Mouse (Mus musculus) heart, embryonic 15.5 days (tissue): ENCODE results near the gene Cask. TPM values are rescaled to one million over a fixed set of nuclear protein-coding genes. Genes with fewer than 3 reads are reported as not detected.

Source experiments
- ATAC-seq: fragments of 200-750 bp; cut with Nextera tagmentation; replicated peaks from 2 replicates; pipeline ENCODE4 v1.8.0; 2017; ENCODE audit warnings: low read depth, moderate TSS enrichment; ENCODE audit not compliant: insufficient number of reproducible peaks, insufficient read depth, low FRiP score
- H3K27ac ChIP-seq: fragments of 300-500 bp; sonication (generic); 2 replicates; pipeline ENCODE4 v1.5.1; 2015; ENCODE audit warnings: mild to moderate bottlenecking, inconsistent platforms
- H3K27me3 ChIP-seq: fragments of 300-500 bp; sonication (generic); 2 replicates; pipeline ENCODE4 v1.6.1; 2015; ENCODE audit warnings: inconsistent platforms
- H3K36me3 ChIP-seq: fragments of 300-500 bp; sonication (generic); 2 replicates; pipeline ENCODE4 v1.6.1; 2015; ENCODE audit warnings: mild to moderate bottlenecking, inconsistent platforms
- H3K4me1 ChIP-seq: fragments of 300-500 bp; sonication (generic); replicated peaks from 2 replicates; pipeline ENCODE4 v1.6.1; 2015; ENCODE audit warnings: inconsistent platforms
- H3K4me2 ChIP-seq: fragments of 300-500 bp; sonication (generic); 2 replicates; pipeline ENCODE4 v1.6.1; 2015; ENCODE audit warnings: inconsistent platforms, mild to moderate bottlenecking, moderate library complexity
- H3K4me3 ChIP-seq: fragments of 300-500 bp; sonication (generic); 2 replicates; pipeline ENCODE4 v1.5.1; 2015; ENCODE audit warnings: mild to moderate bottlenecking, inconsistent platforms
- H3K9ac ChIP-seq: fragments of 300-500 bp; sonication (generic); 2 replicates; pipeline ENCODE4 v1.6.1; 2015; ENCODE audit warnings: mild to moderate bottlenecking, inconsistent platforms
- H3K9me3 ChIP-seq: fragments of 300-500 bp; sonication (generic); replicated peaks from 2 replicates; pipeline ENCODE4 v1.6.1; 2016; ENCODE audit warnings: inconsistent platforms
- WGBS: fragments of 180-500 bp; shearing (Covaris S2); methylation state at CpG from one replicate; pipeline ENCODE4 v1.1.7; 2015; ENCODE audit warnings: mixed read lengths; 5-methylcytosine and 5-hydroxymethylcytosine counted together
- polyA plus RNA-seq: library from polyadenylated mRNA; unstranded; fragments of >200 nt; fragmentation: Nextera tagmentation; extraction: Ambion mirVana; gene quantifications from 2 replicates; pipeline ENCODE4 v1.2.1, GENCODE M21; 2015

Gene Cask
- polyA plus RNA-seq, 1 experiment from 2014 or later = 6.1 TPM

DNA sequence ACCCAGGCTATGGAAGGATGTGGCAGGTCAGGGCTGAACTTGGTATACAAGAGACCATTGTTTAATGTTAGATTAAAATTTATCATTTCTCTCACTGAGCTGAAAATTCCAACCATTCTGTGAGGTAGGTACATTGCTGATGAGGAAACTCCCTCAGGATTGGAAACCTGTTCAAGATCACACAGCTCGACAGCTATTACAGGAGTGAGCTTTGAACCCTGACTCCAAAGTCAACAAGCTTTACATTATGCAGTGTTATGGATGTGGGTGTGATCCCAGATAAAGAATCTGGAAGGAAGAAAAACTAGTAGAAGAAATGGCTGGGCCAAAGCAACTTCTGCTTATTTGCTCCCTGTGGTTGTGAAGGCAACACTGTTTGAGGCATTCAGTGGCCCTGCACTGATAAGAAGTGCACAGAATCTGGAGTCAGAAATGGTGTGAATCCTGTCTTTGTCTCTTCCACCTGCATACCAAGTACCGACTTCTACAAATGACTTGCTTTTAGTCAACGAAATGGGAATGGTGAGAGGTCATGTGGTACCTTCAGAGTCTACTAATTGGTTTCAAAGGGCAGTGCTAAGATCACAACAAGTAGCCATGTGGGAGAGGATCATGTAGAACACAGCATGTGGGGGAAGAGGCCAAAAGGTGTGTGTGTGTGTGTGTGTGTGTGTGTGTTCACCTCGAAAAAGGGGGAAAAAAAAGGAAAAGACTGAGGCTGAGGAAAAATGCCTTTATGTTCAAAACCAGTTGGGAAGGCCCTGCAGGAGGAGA is 134.2 kb downstream of the Cask start:
- Histone ChIP-seq H3K9ac (no peak overlapping the region), H3K4me1 (no peaks in the 10 kb centered on the region), H3K36me3 (no peaks in the 10 kb centered on the region), H3K4me2 (no peak overlapping the region), H3K27ac (no peak overlapping the region), H3K9me3 (no peaks in the 10 kb centered on the region), H3K4me3 (no peak overlapping the region), H3K27me3 (no peaks in the 10 kb centered on the region)
- ATAC-seq = no peak
- WGBS = 67% methylated on average over 4 of the region's 4 CpGs

DNA sequence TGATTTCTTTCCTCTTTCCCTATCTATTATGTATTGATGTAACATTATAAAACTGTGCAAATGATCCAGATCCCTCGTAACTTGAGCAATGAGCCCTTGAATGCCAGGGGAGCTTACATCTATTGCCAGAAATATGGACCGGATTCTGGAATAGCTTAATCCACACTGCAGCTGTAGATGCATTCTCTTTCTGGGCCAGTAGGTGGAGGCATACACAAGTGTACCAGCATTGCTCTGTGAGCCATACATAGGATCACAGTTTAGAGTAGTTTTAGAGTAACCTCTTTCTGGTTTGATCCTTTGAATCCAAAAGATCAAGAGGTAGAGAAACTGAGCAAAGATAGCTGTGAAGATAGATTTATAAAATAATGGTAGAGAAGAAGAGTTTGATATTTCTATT is 141.0 kb downstream of the Cask start:
- H3K27ac ChIP-seq = no peak overlapping the region
- ATAC-seq = no peak
- no peaks in the 10 kb centered on the region for H3K4me1 ChIP-seq
- no peak overlapping the region for H3K9ac ChIP-seq
- H3K4me3 ChIP-seq = no peak overlapping the region
- no peaks in the 10 kb centered on the region for H3K36me3 ChIP-seq
- H3K27me3 ChIP-seq = no peaks in the 10 kb centered on the region
- H3K9me3 ChIP-seq = no peaks in the 10 kb centered on the region
- H3K4me2 ChIP-seq = no peak overlapping the region
- WGBS = 31% methylated on average over 2 of the region's 2 CpGs

DNA sequence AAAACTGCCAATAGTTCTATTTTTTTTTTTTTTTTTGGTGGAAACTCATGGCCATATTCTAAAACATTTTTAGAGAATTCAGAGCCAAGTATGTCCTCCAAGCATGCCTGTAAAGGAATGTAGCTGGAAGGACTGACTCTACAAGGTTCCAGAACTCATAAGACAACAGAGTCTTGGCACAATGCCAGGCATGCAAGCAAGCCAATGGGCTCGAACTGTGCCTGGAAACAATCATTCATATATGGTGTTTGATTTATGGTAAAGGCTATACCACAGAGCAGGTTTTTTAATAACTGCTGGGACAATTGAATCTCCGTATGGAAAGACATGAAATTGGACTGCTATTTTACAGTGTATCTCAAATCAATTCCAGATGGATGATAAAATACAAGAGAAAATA is 146.1 kb downstream of the Cask start:
- no peak overlapping the region for H3K27ac ChIP-seq
- ATAC-seq = no peak
- 33% methylated on average over 2 of the region's 2 CpGs for WGBS

DNA sequence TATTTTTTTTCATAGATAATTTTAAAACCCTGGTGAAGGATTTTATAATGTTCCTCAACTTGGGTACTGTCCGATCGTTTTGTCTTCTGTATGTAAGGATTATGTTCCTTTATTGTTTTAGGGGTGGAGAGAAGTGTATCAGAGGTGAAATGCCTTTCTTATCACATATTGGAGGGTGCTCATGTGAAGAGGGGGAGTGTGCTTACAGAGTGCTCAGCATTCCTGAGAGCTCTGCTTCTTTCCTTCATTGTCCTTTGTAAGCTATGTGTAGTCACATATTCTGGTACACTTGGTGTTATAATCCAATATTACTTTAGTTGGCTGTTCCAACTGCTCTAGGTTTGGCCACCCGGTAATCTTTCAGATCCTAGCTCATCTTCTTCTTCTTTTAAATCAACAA is 150.5 kb downstream of the Cask start:
- 64% methylated on average over 3 of the region's 3 CpGs for WGBS
- no peak overlapping the region for H3K27ac ChIP-seq
- H3K4me3 ChIP-seq = no peak overlapping the region
- H3K9ac ChIP-seq = no peak overlapping the region
- no peaks in the 10 kb centered on the region for H3K36me3 ChIP-seq
- H3K27me3 ChIP-seq = no peaks in the 10 kb centered on the region
- ATAC-seq = no peak
- no peak overlapping the region for H3K4me2 ChIP-seq
- no peaks in the 10 kb centered on the region for H3K9me3 ChIP-seq
- H3K4me1 ChIP-seq = no peaks in the 10 kb centered on the region

More for the DNA sequence above, 146.1 kb downstream of the Cask start:
- Histone ChIP-seq H3K9me3 (no peaks in the 10 kb centered on the region), H3K4me3 (no peak overlapping the region), H3K9ac (no peak overlapping the region), H3K36me3 (no peaks in the 10 kb centered on the region), H3K4me2 (no peak overlapping the region), H3K27me3 (no peaks in the 10 kb centered on the region), H3K4me1 (no peaks in the 10 kb centered on the region)

DNA sequence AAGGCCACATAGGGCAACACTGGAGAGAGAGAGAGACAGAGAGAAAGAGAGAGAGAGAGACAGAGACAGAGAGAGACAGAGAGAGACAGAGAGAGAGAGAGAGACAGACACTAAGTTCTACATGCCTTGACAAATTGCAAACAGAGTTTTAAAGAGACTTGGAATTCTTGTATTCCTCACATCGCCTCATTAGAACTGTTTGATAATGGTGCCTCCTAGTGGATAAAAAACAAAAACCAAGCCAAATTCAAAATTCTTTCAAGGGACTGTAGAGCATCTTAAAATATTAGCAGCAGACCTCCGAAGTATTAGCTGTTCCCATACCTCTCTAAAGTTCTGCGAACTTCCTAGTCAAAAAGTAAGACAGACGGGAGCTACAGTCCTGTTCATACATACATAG is 159.3 kb downstream of the Cask start:
- H3K4me1 ChIP-seq = no peaks in the 10 kb centered on the region
- H3K9me3 ChIP-seq = no peaks in the 10 kb centered on the region
- no peak overlapping the region for H3K27ac ChIP-seq
- no peaks in the 10 kb centered on the region for H3K27me3 ChIP-seq
- no peak overlapping the region for H3K4me3 ChIP-seq
- WGBS = 77% methylated on average over 4 of the region's 4 CpGs
- H3K9ac ChIP-seq = no peak overlapping the region
- no peak overlapping the region for H3K4me2 ChIP-seq
- no peak for ATAC-seq
- H3K36me3 ChIP-seq = no peaks in the 10 kb centered on the region

DNA sequence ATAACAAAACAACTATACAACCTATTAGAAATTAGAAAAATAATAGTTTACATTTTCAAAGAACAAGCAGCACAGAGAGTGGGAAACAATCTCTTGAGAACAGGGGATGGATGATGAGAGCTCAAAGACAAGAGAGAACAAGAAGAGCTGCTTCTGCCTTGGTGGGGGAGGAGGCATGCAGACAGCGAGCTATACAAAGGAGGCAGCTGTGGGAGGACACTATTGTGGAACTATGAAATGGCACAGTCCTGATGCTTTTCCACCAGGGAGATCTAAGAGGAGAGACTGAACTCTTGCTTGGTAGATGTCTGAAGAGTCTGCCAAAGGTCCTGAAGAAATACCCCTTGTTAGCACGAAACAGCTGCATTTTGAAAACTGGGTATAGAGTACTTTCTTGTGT is 162.8 kb downstream of the Cask start:
- Histone ChIP-seq H3K36me3 (no peaks in the 10 kb centered on the region), H3K4me2 (no peak overlapping the region), H3K9me3 (no peaks in the 10 kb centered on the region), H3K27ac (no peak overlapping the region), H3K4me1 (no peaks in the 10 kb centered on the region), H3K4me3 (no peak overlapping the region), H3K9ac (no peak overlapping the region), H3K27me3 (no peaks in the 10 kb centered on the region)
- WGBS = 71% methylated on average over 2 of the region's 2 CpGs
- ATAC-seq = no peak

DNA sequence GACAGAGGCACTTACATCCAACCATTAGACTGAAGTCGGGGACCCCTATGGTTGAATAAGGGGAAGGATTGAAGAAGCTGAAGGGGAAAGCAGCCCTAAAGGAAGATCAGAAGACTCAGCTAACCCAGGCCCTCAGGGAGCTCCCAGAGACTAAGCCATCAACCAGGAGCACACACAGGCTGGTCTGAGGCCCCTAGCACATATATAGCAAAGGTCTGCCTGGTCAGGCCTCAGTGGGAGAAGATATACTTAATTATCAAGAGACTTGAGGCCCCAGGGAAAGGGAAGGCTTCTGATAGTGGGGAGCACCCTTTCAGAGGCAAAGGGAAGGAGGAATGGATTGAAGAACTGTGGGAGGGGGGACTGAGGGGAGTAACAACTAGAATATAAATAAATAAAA is 164.6 kb downstream of the Cask start:
- no peaks in the 10 kb centered on the region for H3K36me3 ChIP-seq
- no peaks in the 10 kb centered on the region for H3K9me3 ChIP-seq
- H3K4me1 ChIP-seq = no peaks in the 10 kb centered on the region
- 74% methylated on average over 1 of the region's 1 CpGs for WGBS
- H3K4me2 ChIP-seq = no peak overlapping the region
- H3K4me3 ChIP-seq = no peak overlapping the region
- no peak for ATAC-seq
- H3K27ac ChIP-seq = no peak overlapping the region
- H3K9ac ChIP-seq = no peak overlapping the region
- no peaks in the 10 kb centered on the region for H3K27me3 ChIP-seq

DNA sequence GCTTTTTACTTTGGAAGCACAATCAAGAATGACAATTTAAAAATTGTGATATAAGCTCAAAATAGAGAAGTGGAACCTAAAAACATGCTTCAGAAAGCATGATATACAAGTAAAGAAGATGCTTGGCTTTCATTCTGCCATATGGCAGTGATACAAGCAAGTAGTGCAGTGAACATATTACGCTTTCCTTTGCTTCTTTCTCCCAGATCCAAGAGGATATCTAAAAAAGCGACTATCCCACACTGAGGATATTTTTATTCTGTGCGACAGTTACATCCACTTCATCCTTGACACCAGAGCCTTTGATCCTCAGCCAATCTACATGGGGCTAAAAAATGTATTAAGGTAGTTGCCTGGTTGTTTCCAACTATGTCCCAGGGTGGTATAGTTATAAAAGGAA is 169.4 kb downstream of the Cask start:
- Histone ChIP-seq H3K27ac (no peak overlapping the region), H3K4me2 (no peak overlapping the region), H3K4me3 (no peak overlapping the region), H3K9ac (no peak overlapping the region), H3K4me1 (no peaks in the 10 kb centered on the region), H3K27me3 (no peaks in the 10 kb centered on the region), H3K9me3 (no peaks in the 10 kb centered on the region), H3K36me3 (no peaks in the 10 kb centered on the region)
- no peak for ATAC-seq
- WGBS = 76% methylated on average over 3 of the region's 3 CpGs

DNA sequence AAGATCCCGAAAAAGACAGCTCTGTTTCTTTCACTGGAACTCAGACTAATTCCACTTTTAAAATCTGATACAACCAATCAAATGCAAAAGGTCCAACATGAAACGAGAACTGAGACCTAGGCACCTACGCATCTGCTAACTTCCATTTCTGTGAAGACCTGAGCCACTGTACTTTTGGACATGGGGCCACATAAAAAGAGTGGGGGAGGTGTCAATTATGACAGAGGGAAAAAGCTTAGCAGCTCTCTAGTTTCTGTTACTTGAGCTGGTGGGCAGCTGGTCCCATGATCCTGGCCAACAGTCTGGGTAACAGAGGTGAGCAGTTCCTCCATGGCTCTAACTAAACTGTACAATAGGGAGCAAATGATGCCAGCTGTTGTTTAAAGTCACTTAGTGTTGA is 178.2 kb downstream of the Cask start:
- H3K4me3 ChIP-seq = no peak overlapping the region
- ATAC-seq = no peak
- H3K27ac ChIP-seq = no peak overlapping the region
- H3K27me3 ChIP-seq = no peaks in the 10 kb centered on the region
- no peaks in the 10 kb centered on the region for H3K9me3 ChIP-seq
- no peaks in the 10 kb centered on the region for H3K36me3 ChIP-seq
- WGBS = 77% methylated on average over 3 of the region's 3 CpGs
- H3K9ac ChIP-seq = no peak overlapping the region
- H3K4me2 ChIP-seq = no peak overlapping the region
- H3K4me1 ChIP-seq = no peaks in the 10 kb centered on the region

DNA sequence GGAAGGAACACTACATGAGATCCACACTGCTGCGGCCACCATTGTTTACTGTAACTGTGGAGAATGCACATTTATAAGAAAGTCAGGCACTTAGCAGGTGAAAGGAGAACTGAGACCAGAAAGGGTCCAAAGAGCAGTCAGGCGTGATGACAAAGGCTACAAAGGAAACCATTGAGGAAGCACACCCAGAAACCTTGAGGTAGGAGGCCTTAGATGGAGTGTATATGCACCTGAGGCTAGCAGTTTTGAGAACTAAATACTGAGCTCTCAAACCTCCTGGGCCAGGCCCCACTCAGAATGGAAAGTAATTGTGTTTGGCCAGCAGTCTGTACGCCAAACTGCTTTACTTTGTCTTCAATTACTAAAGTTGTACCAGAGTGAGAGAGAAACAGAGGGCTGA is 180.8 kb downstream of the Cask start:
- no peak overlapping the region for H3K4me3 ChIP-seq
- H3K4me1 ChIP-seq = no peaks in the 10 kb centered on the region
- H3K27ac ChIP-seq = no peak overlapping the region
- no peaks in the 10 kb centered on the region for H3K36me3 ChIP-seq
- H3K9me3 ChIP-seq = no peaks in the 10 kb centered on the region
- no peak overlapping the region for H3K4me2 ChIP-seq
- no peaks in the 10 kb centered on the region for H3K27me3 ChIP-seq
- no peak overlapping the region for H3K9ac ChIP-seq
- 85% methylated on average over 3 of the region's 3 CpGs for WGBS
- no peak for ATAC-seq

DNA sequence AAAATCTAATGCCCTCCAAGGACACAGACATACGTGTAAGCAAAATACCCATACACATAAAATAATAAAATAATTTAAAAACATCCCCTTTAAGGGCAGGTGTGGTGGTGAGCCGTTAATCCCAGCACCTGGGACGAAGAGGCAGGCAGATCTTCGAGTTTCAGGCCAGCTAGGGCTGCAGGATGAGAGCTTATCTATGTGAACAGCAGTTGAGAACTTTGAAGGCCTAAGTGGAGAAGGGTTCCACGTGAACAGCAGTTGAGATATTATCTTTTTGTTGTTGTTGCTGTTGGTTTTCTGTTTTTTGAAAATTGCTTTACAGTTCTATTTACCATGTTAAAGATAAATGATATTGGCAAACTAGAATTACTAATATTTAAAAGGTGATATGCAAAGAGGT is 182.3 kb downstream of the Cask start:
- Histone ChIP-seq H3K4me3 (no peak overlapping the region), H3K36me3 (no peaks in the 10 kb centered on the region), H3K27ac (no peak overlapping the region), H3K4me1 (no peaks in the 10 kb centered on the region), H3K9me3 (no peaks in the 10 kb centered on the region), H3K27me3 (no peaks in the 10 kb centered on the region), H3K4me2 (no peak overlapping the region), H3K9ac (no peak overlapping the region)
- WGBS = 60% methylated on average over 5 of the region's 5 CpGs
- ATAC-seq = no peak

DNA sequence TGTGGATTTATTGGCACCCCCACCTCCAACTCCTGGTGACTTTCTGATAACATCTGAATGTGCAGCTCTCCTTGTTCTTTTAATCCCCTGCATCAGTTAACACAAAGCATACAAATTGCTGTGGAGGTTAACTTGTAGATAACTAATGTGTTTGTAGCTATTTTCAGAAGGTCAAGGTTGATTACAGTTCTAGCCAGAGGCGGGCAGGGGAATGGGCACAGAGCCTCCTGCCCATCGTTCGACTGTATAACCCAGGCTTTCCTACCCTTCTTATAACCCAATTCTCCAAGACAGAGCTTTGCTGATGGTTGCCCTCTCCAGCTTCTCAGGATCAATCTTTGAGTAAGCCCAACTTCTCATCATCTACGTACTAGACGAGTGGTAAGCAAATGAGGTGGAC is 190.1 kb downstream of the Cask start, which contains the start of gene Gpr82:
Gene Gpr82, plus strand, starts transcription at position 301 of the 400 bp plus-strand sequence.
- H3K4me2 ChIP-seq = no peak within 1 kb of the TSS
- no peaks in the 10 kb centered on the region for H3K9me3 ChIP-seq
- no peak for ATAC-seq
- H3K9ac ChIP-seq = no peak within 1 kb of the TSS
- no peak within 1 kb of the TSS for H3K27ac ChIP-seq
- 79% methylated on average over 5 of the region's 5 CpGs for WGBS
- H3K36me3 ChIP-seq = no peaks in the 10 kb centered on the region
- H3K4me1 ChIP-seq = no peaks in the 10 kb centered on the region
- no peaks in the 10 kb centered on the region for H3K27me3 ChIP-seq
- H3K4me3 ChIP-seq = no peak within 1 kb of the TSS
